Comparison of ENCODE assay signal across 22 mouse cellular contexts in the genomic region with DNA sequence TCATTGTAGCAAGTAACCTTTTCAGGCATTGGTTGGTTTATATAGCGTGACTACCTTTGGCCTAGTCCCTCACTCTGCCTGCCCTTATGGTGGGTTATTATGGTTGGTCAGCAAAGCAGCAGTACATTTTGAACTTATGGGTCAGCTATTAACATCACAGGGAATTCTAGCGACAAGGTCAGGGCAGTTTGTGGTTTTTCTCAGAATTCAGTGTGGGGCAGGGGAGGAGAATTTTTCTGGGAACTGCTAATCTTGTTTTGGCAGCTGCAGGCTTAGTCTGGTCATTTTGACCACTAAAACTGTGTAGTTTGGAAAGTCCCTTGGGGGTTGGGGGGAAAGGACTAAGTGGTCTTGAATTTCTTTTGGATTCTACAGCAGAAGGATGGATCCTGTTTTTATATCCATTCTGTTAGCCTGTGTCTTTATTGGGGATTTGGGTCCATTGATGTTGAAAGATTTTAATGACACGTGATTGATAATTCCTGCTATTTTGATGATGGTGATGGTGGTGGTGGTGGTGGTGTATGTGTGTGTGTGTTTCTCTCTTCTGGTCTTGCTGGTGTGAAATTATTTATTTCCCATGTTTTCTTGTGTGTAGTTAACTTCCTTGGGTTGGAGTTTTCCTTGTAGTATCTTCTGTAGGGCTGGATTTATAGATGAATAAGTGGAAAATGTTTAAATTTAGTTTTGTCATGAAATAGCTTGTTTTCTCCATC. TPM values are rescaled to one million over a fixed set of nuclear protein-coding genes. Genes with fewer than 3 reads are reported as not detected.
A peak's percentile ranks its signal among the peaks of the same experiment; 100 is the strongest.
DNase-seq lines count a peak whose midpoint lies in the region; ATAC-seq and TF ChIP-seq lines count a peak whose summit lies in the region.
"Had no signal": no experiment of that assay in that cellular context is flagged by ENCODE, and none has a peak within 500 bp of the region (broad histone marks: within the 10 kb centered on the region; RNA-seq: fewer than 3 reads in every experiment).

No protein-coding gene starts in this region.

- no peak for ATAC-seq in Patski
- peak; percentile 54 for ATAC-seq in liver, embryonic 11.5 days (replicated peaks; ENCODE audit: low FRiP score)
- ATAC-seq in frontal cortex, adult (ENCODE audit: low TSS enrichment): no peak
- ATAC-seq: forebrain, embryonic 16.5 days; inflammation-experienced regulatory T-cells, adult 6 months had no signal

- no peak for TF ChIP-seq CTCF in Patski (IDR thresholded peaks at IDR 0.05)

- POLR2A ChIA-PET in Patski (lab: Charles Lee): interaction anchor here (0.6 kb wide), 1 partner anchor 12 kb away, joined by 6 read pairs; no protein-coding TSS in a partner anchor

- no peaks in the 10 kb centered on the region for H3K27me3 ChIP-seq in heart, embryonic 10.5 days (ENCODE audit: insufficient read depth, poor library complexity, severe bottlenecking)
- no peaks in the 10 kb centered on the region for H3K27me3 ChIP-seq in Patski
- no peaks in the 10 kb centered on the region for H3K27me3 ChIP-seq in liver, embryonic 11.5 days (replicated peaks; ENCODE audit: control insufficient read depth, insufficient read depth, low read length)
- H3K27me3 ChIP-seq: embryonic facial prominence, embryonic 15.5 days; heart, embryonic 13.5 days; neural tube, embryonic 15.5 days; stomach, embryonic 15.5 days had no signal

- no peaks in the 10 kb centered on the region for H3K4me1 ChIP-seq in heart, embryonic 10.5 days
- 0 out of 2 replicates have a peak, but pooled peaks cover 2% of the 10 kb centered on the region for H3K4me1 ChIP-seq in liver, embryonic 11.5 days (replicated peaks; ENCODE audit: control insufficient read depth, insufficient read depth, low read length)
- H3K4me1 ChIP-seq: embryonic facial prominence, embryonic 15.5 days; hindbrain, embryonic 10.5 days; neural tube, embryonic 15.5 days; stomach, embryonic 15.5 days had no signal

- H3K9ac ChIP-seq in liver, embryonic 11.5 days (ENCODE audit: low read depth, low read length): no peak overlapping the region
- H3K9ac ChIP-seq: embryonic facial prominence, embryonic 15.5 days; heart, embryonic 13.5 days; neural tube, embryonic 15.5 days; stomach, embryonic 15.5 days had no signal

- WGBS in heart, embryonic 10.5 days: 85% methylated on average over 3 of the region's 3 CpGs
- 68% methylated on average over 3 of the region's 3 CpGs for WGBS in liver, embryonic 11.5 days

- H3K4me3 ChIP-seq in heart, embryonic 10.5 days: no peak overlapping the region
- no peak overlapping the region for H3K4me3 ChIP-seq in liver, embryonic 11.5 days (ENCODE audit: low read depth, low read length)
- H3K4me3 ChIP-seq: embryonic facial prominence, embryonic 15.5 days; heart, embryonic 13.5 days; hindbrain, embryonic 10.5 days; neural tube, embryonic 15.5 days; stomach, embryonic 15.5 days had no signal

- H3K4me2 ChIP-seq in liver, embryonic 11.5 days: peak overlapping the region; percentile 21; the same call in 1 of the 2 replicates
- H3K4me2 ChIP-seq: embryonic facial prominence, embryonic 15.5 days; heart, embryonic 13.5 days; neural tube, embryonic 15.5 days; stomach, embryonic 15.5 days had no signal

- H3K9me3 ChIP-seq in heart, embryonic 10.5 days: no peaks in the 10 kb centered on the region; the same call in 1 of the 2 replicates
- H3K9me3 ChIP-seq in liver, embryonic 11.5 days (ENCODE audit: control insufficient read depth, low read length): no peaks in the 10 kb centered on the region
- H3K9me3 ChIP-seq: embryonic facial prominence, embryonic 15.5 days; heart, embryonic 13.5 days; hindbrain, embryonic 10.5 days; neural tube, embryonic 15.5 days; stomach, embryonic 15.5 days had no signal

- peak; percentile 83 for DNase-seq in heart, embryonic 10.5 days (ENCODE audit: low spot score)
- DNase-seq in heart, postnatal 4 days: no peak
- DNase-seq in 3T3-L1 (ENCODE audit: low read depth, low spot score) (peak; percentile 83), Patski (ENCODE audit: low read depth, low spot score) (peak; percentile 58)
- DNase-seq in liver, embryonic 11.5 days (ENCODE audit: low spot score): no peak
- no peak for DNase-seq in right cerebral cortex, adult 2 months (ENCODE audit: low spot score in 2 of 2)
- DNase-seq in layer of hippocampus, adult 9-10 months (ENCODE audit: low spot score): no peak
- DNase-seq: adrenal gland, postnatal 36 days; cerebellum, adult 11 months; cerebellum, postnatal 36 days; gastrocnemius, postnatal 10 days; kidney, postnatal 14 days; lung, postnatal 10 days; spleen, adult 18-20 months had no signal

- in situ Hi-C loops in Patski (cut with MboI; ENCODE audit: low pct_unique_long_range_greater_than_20kb): no loop called here

- CTCF ChIA-PET in Patski (lab: Charles Lee): no interaction called here

- H3K27ac ChIP-seq in heart, embryonic 10.5 days: no peak overlapping the region
- H3K27ac ChIP-seq in liver, embryonic 11.5 days (ENCODE audit: low read depth, low read length): peak overlapping the region; percentile 44; the same call in 1 of the 2 replicates
- H3K27ac ChIP-seq: embryonic facial prominence, embryonic 15.5 days; heart, embryonic 13.5 days; hindbrain, embryonic 10.5 days; neural tube, embryonic 15.5 days; stomach, embryonic 15.5 days had no signal

- peaks cover 73% of the 10 kb centered on the region for H3K36me3 ChIP-seq in heart, embryonic 10.5 days
- H3K36me3 ChIP-seq in liver, embryonic 11.5 days (ENCODE audit: control insufficient read depth, insufficient read depth, low read length): peaks cover 28% of the 10 kb centered on the region

RNA-seq across cellular contexts. Expression of a gene that starts 49.3 kb away (rescaled TPM):
- polyA plus RNA-seq in heart, embryonic 10.5 days (2016; fragmentation: Nextera tagmentation; extraction: Ambion mirVana): 66.2 and 73.3 TPM in 2 replicates
- total RNA-seq in heart, postnatal 4 days (2021): 10 to 100 TPM; 80.5 to 91.4 TPM
- polyA plus RNA-seq in Patski (2021): 75.7 TPM
- polyA plus RNA-seq in liver, embryonic 11.5 days (2014; fragmentation: Nextera tagmentation; extraction: Ambion mirVana): 90.3 and 107 TPM in 2 replicates

RNA-seq across cellular contexts. Expression of a gene that starts 51.4 kb away (rescaled TPM):
- polyA plus RNA-seq in heart, embryonic 10.5 days (2016; fragmentation: Nextera tagmentation; extraction: Ambion mirVana): 422 and 507 TPM in 2 replicates
- 10 to 100 TPM; 91.8 to 93.8 TPM for total RNA-seq in heart, postnatal 4 days (2021)
- polyA plus RNA-seq in Patski (2021): 268 TPM
- polyA plus RNA-seq in liver, embryonic 11.5 days (2014; fragmentation: Nextera tagmentation; extraction: Ambion mirVana): 401 and 406 TPM in 2 replicates
- polyA plus RNA-seq: inflammation-experienced regulatory T-cells, adult 6 months had no signal

Comparison
In these comparisons a context has a peak if more than half of its experiments do, and no peak if none do; other contexts are left out.
1. DNase-seq: peak in heart, embryonic 10.5 days (single experiment), 3T3-L1 (single experiment) and Patski (single experiment); none in heart, postnatal 4 days (single experiment), liver, embryonic 11.5 days (single experiment), right cerebral cortex, adult 2 months (0 of 2) and layer of hippocampus, adult 9-10 months (single experiment).